Mouse (Mus musculus): ENCODE results near the gene Zbp1. TPM values are rescaled to one million over a fixed set of nuclear protein-coding genes. Genes with fewer than 3 reads are reported as not detected.

Gene Zbp1
- polyA plus RNA-seq, 1 experiment from 2014 or later, result 1.0 TPM

DNA sequence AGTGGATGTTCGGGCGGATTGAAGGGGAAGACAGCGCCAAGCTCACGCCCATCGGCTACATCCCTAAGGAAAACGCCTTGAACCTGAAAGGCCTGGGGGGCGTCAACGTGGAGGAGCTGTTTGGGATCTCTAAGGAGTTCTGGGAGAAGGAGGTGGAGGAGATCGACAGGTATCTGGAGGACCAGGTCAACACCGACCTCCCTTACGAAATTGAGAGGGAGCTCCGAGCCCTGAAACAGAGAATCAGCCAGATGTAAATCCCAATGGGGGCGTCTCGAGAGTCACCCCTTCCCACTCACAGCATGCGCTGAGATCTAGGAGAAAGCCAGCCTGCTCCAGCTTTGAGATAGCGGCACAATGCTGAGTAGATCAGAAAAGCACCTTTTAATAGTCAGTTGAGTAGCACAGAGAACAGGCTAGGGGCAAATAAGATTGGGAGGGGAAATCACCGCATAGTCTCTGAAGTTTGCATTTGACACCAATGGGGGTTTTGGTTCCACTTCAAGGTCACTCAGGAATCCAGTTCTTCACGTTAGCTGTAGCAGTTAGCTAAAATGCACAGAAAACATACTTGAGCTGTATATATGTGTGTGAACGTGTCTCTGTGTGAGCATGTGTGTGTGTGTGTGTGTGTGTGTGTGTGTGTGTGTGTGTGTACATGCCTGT, 60.2 kb downstream of the Zbp1 start:
- Histone ChIP-seq H3K36me3 (ENCODE audit: control insufficient read depth, insufficient read depth) (no peaks in the 10 kb centered on the region), H3K27ac (ENCODE audit: low read length) (no peak overlapping the region), H3K4me1 (ENCODE audit: control insufficient read depth, low read depth, low read length) (no peaks in the 10 kb centered on the region), H3K9ac (ENCODE audit: low read depth, low read length) (no peak overlapping the region), H3K4me3 (ENCODE audit: low read depth, low read length) (no peak overlapping the region), H3K27me3 (ENCODE audit: control insufficient read depth, insufficient read depth, low read depth, low read length) (no peaks in the 10 kb centered on the region), H3K9me3 (replicated peaks; ENCODE audit: control insufficient read depth, low read length) (no peaks in the 10 kb centered on the region), H3K4me2 (ENCODE audit: low read depth, low read length) (no peak overlapping the region)
- 69% methylated on average over 19 of the region's 19 CpGs for WGBS (ENCODE audit: insufficient replicate concordance)
- no peak for ATAC-seq (ENCODE audit: low read depth)

DNA sequence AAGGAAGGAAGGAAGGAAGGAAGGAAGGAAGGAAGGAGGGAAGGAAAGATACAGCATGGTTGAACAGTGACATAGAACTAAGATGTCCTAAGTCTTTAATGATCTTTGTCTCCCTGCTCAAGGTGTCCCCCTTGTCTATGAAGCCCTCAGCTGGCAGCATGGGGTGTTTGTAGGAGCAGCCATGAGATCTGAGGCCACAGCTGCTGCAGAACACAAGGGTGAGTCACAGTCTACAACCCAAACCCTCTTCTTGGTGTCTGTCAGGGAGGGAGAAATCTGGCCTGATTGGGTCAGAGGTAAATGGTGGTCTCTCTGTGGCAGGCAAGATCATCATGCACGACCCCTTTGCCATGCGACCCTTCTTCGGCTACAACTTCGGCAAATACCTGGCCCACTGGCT, 60.9 kb downstream of the Zbp1 start:
- 66% methylated on average over 4 of the region's 4 CpGs for WGBS (ENCODE audit: insufficient replicate concordance)
- H3K27me3 ChIP-seq (ENCODE audit: control insufficient read depth, insufficient read depth, low read depth, low read length), result no peaks in the 10 kb centered on the region
- no peaks in the 10 kb centered on the region for H3K36me3 ChIP-seq (ENCODE audit: control insufficient read depth, insufficient read depth)
- H3K27ac ChIP-seq (ENCODE audit: low read length), result no peak overlapping the region
- ATAC-seq (ENCODE audit: low read depth), result no peak
- peaks cover 4% of the 10 kb centered on the region; the same call in 1 of the 2 replicates for H3K4me1 ChIP-seq (ENCODE audit: control insufficient read depth, low read depth, low read length)
- no peak overlapping the region for H3K4me2 ChIP-seq (ENCODE audit: low read depth, low read length)
- no peak overlapping the region for H3K4me3 ChIP-seq (ENCODE audit: low read depth, low read length)
- H3K9me3 ChIP-seq (replicated peaks; ENCODE audit: control insufficient read depth, low read length), result no peaks in the 10 kb centered on the region
- H3K9ac ChIP-seq (ENCODE audit: low read depth, low read length), result no peak overlapping the region

DNA sequence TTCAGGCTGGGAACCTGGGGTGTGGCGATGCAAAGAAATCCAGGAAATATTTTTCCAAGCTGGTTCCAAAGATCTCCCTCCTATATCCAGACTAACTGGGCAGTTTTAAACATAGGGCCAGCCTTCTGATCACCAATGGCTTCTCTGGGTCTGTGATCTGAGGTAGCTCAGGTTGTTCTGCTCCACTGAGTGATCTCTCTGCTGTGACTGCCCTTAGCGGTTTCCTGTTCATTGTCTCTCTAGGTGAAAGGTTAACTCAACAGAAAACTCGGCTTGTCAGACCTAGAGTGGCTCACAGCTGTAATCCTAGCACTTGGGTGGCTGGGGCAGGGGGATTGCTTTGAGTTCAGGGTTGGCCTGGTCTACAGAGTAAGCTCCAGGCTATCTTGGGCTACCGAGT, 61.3 kb downstream of the Zbp1 start:
- Histone ChIP-seq H3K4me2 (ENCODE audit: low read depth, low read length) (no peak overlapping the region), H3K27ac (ENCODE audit: low read length) (no peak overlapping the region), H3K36me3 (ENCODE audit: control insufficient read depth, insufficient read depth) (no peaks in the 10 kb centered on the region), H3K4me3 (ENCODE audit: low read depth, low read length) (no peak overlapping the region), H3K4me1 (ENCODE audit: control insufficient read depth, low read depth, low read length) (peaks cover 4% of the 10 kb centered on the region; the same call in 1 of the 2 replicates), H3K9me3 (replicated peaks; ENCODE audit: control insufficient read depth, low read length) (no peaks in the 10 kb centered on the region), H3K9ac (ENCODE audit: low read depth, low read length) (no peak overlapping the region), H3K27me3 (ENCODE audit: control insufficient read depth, insufficient read depth, low read depth, low read length) (no peaks in the 10 kb centered on the region)
- ATAC-seq (ENCODE audit: low read depth), result no peak
- WGBS (ENCODE audit: insufficient replicate concordance), result 39% methylated on average over 4 of the region's 4 CpGs

DNA sequence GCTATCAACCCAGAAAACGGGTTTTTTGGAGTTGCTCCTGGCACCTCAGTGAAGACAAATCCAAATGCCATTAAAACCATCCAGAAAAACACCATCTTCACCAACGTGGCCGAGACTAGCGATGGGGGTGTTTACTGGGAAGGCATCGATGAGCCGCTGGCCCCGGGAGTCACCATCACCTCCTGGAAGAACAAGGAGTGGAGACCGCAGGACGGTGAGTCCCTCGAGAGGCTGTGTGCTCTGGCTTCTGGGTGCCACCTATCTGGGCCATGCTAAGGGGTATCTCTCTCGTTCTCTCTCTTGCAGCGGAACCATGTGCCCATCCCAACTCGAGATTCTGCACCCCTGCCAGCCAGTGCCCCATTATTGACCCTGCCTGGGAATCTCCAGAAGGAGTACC, 61.8 kb downstream of the Zbp1 start:
- Histone ChIP-seq H3K9me3 (replicated peaks; ENCODE audit: control insufficient read depth, low read length) (no peaks in the 10 kb centered on the region), H3K36me3 (ENCODE audit: control insufficient read depth, insufficient read depth) (no peaks in the 10 kb centered on the region), H3K4me3 (ENCODE audit: low read depth, low read length) (no peak overlapping the region), H3K9ac (ENCODE audit: low read depth, low read length) (no peak overlapping the region), H3K4me1 (ENCODE audit: control insufficient read depth, low read depth, low read length) (peaks cover 6% of the 10 kb centered on the region; the same call in 1 of the 2 replicates), H3K27ac (ENCODE audit: low read length) (no peak overlapping the region), H3K27me3 (ENCODE audit: control insufficient read depth, insufficient read depth, low read depth, low read length) (no peaks in the 10 kb centered on the region), H3K4me2 (ENCODE audit: low read depth, low read length) (no peak overlapping the region)
- ATAC-seq (ENCODE audit: low read depth), result no peak
- WGBS (ENCODE audit: insufficient replicate concordance), result 68% methylated on average over 13 of the region's 13 CpGs

Other genes starting within 250 kb of the Zbp1 start
- not detected in 2 replicates for gene Spo11, start 241.2 kb downstream of the Zbp1 start, polyA plus RNA-seq (2015; fragmentation: Nextera tagmentation; extraction: Ambion mirVana)
- 55.2 and 56.6 TPM in 2 replicates for gene Rae1, start 218.8 kb downstream of the Zbp1 start, polyA plus RNA-seq (2015; fragmentation: Nextera tagmentation; extraction: Ambion mirVana)
- gene Rbm38, start 198.4 kb downstream of the Zbp1 start, polyA plus RNA-seq (2015; fragmentation: Nextera tagmentation; extraction: Ambion mirVana), result 279 and 350 TPM in 2 replicates
- 0.05 and 0.06 TPM in 2 replicates for gene Ctcfl, start 99.4 kb downstream of the Zbp1 start, polyA plus RNA-seq (2015; fragmentation: Nextera tagmentation; extraction: Ambion mirVana)
- gene Pck1, start 65.9 kb downstream of the Zbp1 start, polyA plus RNA-seq (2015; fragmentation: Nextera tagmentation; extraction: Ambion mirVana), result 0.80 and 0.93 TPM in 2 replicates
- gene Pmepa1, start 57.6 kb upstream of the Zbp1 start, polyA plus RNA-seq (2015; fragmentation: Nextera tagmentation; extraction: Ambion mirVana), result 0.13 and 0.14 TPM in 2 replicates